Mouse (Mus musculus) thymus, postnatal 25 days (tissue): Measurements from ENCODE around the gene Hoxd11.

Source experiments
- DNase-seq: peaks from one replicate; pipeline ENCODE4 v3.0.0; 2022

The Hoxd11 gene

GRCm38 (mm10) chr2:74697567-74698121, 18.3 kb downstream of the Hoxd11 start, which contains the start of gene Hoxd9:
Hoxd9 (plus strand) TSS chr2:74697727.
- DNase-seq = no peak

DNA sequence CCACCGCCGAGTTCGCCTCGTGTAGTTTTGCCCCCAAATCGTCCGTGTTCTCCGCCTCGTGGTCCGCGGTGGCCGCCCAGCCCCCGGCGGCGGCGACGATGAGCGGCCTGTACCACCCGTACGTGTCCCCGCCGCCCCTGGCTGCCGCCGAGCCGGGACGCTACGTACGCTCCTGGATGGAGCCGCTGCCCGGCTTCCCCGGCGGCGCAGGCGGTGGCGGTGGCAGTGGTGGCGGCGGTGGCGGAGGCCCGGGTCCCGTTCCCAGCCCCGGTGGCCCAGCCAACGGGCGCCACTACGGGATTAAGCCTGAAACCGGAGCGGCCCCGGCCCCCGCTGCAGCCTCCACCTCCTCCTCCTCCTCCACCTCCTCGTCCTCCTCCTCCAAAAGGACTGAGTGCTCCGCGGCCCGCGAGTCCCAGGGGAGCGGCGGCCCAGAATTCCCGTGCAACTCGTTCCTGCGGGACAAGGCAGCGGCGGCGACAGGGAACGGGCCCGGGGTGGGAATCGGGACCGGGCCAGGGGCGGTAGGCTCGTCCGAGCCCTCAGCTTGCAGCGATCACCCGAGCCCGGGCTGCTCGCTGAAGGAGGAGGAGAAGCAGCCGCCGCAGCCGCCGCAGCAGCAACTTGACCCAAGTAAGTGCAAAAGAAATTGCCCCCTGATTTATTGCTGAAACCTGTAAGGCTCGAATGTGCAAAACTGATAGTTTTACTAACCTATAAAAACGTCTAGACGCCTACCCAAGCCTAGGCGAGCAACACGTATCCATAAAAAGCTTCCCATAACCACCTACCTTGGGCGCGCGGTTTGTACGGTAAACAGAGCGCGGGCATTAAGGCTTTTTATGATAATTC, 19.1 kb downstream of the Hoxd11 start:
- DNase-seq = no peak

DNA sequence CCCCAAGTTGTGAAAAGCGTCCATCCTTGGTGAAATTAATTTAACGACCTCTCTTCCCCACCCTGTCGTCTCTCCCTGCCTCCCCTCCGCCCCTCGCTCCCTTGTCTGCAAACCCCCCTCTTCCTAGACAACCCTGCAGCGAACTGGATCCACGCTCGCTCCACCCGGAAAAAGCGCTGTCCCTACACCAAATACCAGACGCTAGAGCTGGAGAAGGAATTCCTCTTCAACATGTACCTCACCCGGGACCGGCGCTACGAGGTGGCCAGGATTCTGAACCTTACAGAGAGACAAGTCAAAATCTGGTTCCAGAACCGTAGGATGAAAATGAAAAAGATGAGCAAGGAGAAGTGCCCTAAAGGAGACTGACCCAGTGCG, 19.7 kb downstream of the Hoxd11 start:
- DNase-seq = no peak

- DNase-seq = no peak
These were observed 20.5 kb downstream of the Hoxd11 start for GRCm38 (mm10) chr2:74699664-74700545.

- DNase-seq = no peak
These were observed 21.3 kb downstream of the Hoxd11 start for GRCm38 (mm10) chr2:74700546-74701112.

GRCm38 (mm10) chr2:74701949-74702819, 22.8 kb downstream of the Hoxd11 start:
- DNase-seq = peak; percentile 58

- no peak for DNase-seq
These were observed 23.5 kb downstream of the Hoxd11 start for GRCm38 (mm10) chr2:74702820-74703219.

DNA sequence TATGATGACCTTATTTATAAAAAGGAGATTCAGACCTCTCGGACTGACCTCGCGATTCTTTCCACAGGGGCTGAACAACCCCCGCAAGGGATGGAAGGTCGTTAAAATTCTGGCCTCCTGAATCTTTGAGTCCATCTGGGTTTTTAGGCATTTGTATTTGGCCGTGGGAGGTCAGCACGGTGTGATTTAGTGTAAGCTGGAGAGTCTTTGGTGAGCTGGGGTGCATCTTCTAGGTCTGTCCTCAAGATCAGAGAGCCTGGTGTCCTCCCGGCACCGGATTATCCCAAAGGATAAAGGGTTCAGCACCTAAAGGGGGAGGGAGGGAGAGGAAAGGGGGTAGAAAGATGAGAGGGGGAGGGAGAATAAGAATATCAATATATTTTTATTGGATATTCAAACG, 24.0 kb downstream of the Hoxd11 start:
- DNase-seq = no peak

- DNase-seq = no peak
These were observed 24.5 kb downstream of the Hoxd11 start for GRCm38 (mm10) chr2:74703720-74704392.

DNA sequence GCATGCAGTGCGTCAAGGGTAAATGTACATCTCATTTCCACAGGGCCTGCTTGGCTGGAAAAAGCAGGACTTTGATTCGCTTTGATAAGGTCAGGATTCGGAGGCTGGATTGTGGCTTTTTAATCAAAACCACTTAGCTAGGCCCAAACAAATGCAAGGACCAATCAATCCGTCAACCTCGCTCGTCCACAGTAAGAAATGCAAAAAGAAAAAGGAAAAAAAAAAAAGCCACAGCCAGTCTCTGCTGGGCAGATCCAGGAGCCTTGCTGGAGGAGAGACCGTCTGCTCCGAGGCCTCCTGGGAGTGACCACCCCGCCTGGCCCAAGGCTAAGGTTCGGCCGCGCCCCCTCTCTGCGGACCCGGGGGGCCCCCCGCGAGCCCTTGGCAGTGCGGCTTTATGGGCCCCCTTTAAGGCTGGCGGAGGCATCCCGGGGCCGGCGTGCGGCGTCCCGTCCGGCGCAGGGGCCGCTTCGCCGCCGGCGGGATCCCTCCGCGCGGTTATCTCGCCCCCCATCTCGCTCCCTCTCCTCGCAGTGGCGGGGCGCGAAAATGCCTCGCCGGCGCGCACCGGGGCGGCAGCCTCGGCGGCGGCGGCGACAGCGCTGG, 25.1 kb downstream of the Hoxd11 start, which contains the start of gene Hoxd8:
TSS of gene Hoxd8 (plus strand) at position 223 of the 606 bp plus-strand sequence.
- peak; percentile 27 for DNase-seq

DNA sequence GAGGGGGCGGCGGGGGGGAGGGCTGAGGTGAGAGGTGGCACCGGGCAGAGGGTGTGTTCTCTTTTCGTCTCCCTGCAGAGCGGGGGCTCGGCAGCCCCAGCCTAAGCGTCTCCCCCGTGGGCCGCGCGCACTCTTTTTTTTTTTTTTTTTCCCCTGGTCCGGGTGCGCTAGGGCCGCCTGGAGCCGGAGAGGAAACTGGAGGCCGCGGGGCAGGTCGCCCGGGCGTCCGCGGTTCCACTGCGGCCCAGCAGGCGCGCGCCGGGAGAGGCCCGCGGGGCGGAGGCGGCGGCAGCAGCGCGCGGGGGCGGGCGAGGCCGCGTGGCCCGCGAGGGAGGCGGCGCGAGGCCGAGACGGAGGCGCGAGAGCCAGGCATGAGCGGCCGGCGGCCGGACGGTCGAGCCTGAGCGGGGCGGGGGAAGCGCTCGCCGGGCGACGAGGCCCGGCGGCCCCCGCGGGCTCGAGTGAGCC, 25.7 kb downstream of the Hoxd11 start:
- no peak for DNase-seq

GRCm38 (mm10) chr2:74705467-74706089, 26.2 kb downstream of the Hoxd11 start:
- no peak for DNase-seq

DNA sequence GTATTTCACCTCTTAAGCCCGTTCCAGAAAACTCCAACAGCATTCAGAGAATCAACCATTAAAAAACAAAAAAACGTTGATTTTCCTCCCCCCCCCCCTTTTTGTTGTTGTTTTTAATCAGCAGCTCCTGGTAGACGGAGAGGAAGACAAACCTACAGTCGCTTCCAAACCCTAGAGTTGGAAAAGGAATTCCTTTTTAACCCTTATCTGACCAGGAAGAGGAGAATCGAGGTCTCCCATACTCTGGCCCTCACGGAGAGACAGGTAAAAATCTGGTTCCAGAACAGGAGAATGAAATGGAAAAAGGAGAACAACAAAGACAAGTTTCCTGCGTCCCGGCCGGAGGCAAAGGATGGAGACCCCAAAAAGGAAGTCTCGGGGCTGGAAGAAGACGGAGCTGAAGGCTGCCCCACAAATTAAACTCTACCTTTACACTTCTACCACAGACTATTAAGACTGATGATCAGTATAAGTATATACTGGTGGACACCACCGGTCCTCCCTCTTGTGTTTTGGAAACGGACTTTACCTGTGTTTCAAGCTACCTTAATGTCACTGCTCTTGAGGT, 27.1 kb downstream of the Hoxd11 start:
- no peak for DNase-seq

GRCm38 (mm10) chr2:74707599-74707998, 28.2 kb downstream of the Hoxd11 start:
- no peak for DNase-seq

GRCm38 (mm10) chr2:74708676-74709075, 29.3 kb downstream of the Hoxd11 start:
- DNase-seq = no peak

- DNase-seq = no peak
These were observed 30.4 kb downstream of the Hoxd11 start for GRCm38 (mm10) chr2:74709465-74710419.

DNA sequence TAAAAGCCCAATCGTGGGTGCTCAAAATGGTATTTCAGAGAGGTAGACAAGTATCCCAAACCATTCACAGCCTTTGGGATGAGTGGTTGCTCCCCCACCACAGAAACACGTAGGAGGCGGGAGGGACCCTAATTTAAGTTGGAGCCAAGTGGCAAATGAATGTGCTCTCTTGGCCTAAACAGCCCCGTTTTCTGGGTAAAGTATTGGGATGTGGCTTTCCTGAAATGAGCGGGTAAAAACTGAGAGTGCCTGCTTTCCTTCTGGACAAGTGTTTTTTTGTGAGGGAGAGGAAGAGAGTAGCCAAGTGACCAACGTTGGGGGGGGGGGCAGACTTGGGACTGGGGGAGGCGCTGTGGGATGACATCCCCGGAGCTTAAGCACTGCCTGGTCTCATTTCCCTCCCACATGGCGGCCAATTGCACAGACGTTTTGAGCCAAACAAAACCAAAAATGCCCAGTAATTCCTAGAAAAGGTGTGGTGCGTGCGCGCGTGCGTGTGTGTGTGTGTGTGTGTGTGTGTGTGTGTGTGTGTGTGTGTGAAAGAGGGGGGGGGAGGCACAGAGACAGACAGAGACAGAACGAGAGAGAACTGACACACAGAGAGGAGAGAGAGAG, 31.7 kb downstream of the Hoxd11 start:
- DNase-seq = no peak
